Mouse (Mus musculus) C2C12 (cell line): Measurements from ENCODE around the gene Itga8. TPM values are rescaled to one million over a fixed set of nuclear protein-coding genes. Genes with fewer than 3 reads are reported as not detected.

Experiments used
- H3K27me3 ChIP-seq: one replicate; pipeline ENCODE4 v1.6.1; 2011; ENCODE audit not compliant: control insufficient read depth, insufficient read depth, insufficient read length
- H3K36me3 ChIP-seq: one replicate; pipeline ENCODE4 v1.6.1; 2011; ENCODE audit not compliant: control insufficient read depth, insufficient read depth
- H3K4me3 ChIP-seq: one replicate; pipeline ENCODE4 v1.5.1; 2011; ENCODE audit warnings: mild to moderate bottlenecking, control low read depth; ENCODE audit not compliant: poor library complexity, insufficient read depth, severe bottlenecking
- H3K79me2 ChIP-seq: one replicate; pipeline ENCODE4 v1.6.1; 2011; ENCODE audit not compliant: control insufficient read depth, insufficient read depth
- H3K79me3 ChIP-seq: one replicate; pipeline ENCODE4 v1.6.1; 2011; ENCODE audit warnings: low read depth, control low read depth
- H3ac ChIP-seq: one replicate; pipeline ENCODE3; 2011; ENCODE audit warnings: low read depth; ENCODE audit not compliant: control insufficient read depth, insufficient read length
- CEBPB ChIP-seq: IDR thresholded peaks from one replicate; pipeline ENCODE4 v1.6.1; 2011; ENCODE audit warnings: low read depth, mild to moderate bottlenecking, control low read depth, moderate library complexity
- CTCF ChIP-seq: IDR thresholded peaks from one replicate; pipeline ENCODE4 v1.5.1; 2011; ENCODE audit not compliant: control insufficient read depth, insufficient read depth, insufficient read length
- FOSL1 ChIP-seq: IDR thresholded peaks from one replicate; pipeline ENCODE4 v1.8.0; 2011; ENCODE audit warnings: mild to moderate bottlenecking, low read length; ENCODE audit not compliant: poor library complexity, insufficient read depth, severe bottlenecking
- MAX ChIP-seq: IDR thresholded peaks from one replicate; pipeline ENCODE4 v1.6.1; 2011; ENCODE audit warnings: mild to moderate bottlenecking, control low read depth
- MYOD1 ChIP-seq: IDR thresholded peaks from one replicate; pipeline ENCODE4 v1.6.1; 2011; ENCODE audit warnings: low read depth; ENCODE audit not compliant: control insufficient read depth, insufficient read length
- MYOG ChIP-seq: IDR thresholded peaks from one replicate; pipeline ENCODE4 v1.6.1; 2011; ENCODE audit not compliant: control insufficient read depth, insufficient read length; ENCODE audit errors: extremely low read depth
- USF1 ChIP-seq: IDR thresholded peaks from one replicate; pipeline ENCODE4 v1.6.1; 2011; ENCODE audit warnings: low read depth, mild to moderate bottlenecking, control low read depth, moderate library complexity
- polyA plus RNA-seq: library from polyadenylated mRNA; unstranded; fragments of >200 nt; fragmentation: generic; extraction: Trizol; gene quantifications from one replicate; pipeline ENCODE4 v1.2.1, GENCODE M21; 2012; ENCODE audit warnings: missing spikeins

Itga8 gene
- polyA plus RNA-seq, 1 experiment: not detected

DNA sequence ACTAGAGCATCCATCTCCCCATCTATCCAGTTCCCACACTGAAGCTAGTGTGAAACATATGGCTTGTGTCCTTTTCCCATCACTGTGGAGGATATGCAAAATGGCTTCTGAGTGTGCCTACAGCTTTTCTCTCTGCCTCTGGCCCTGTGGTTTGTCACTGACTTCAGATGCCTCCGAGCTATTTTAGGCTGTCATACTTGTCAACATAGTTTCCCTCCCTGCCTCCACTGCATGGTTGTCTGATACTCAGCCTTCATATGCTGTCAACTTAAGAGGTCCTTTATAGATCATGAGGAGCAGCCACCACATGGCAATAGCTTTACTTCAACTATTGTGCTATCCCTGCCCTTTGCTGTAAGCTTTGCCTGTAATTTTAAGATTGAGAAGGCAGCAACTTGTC, 75.4 kb downstream of the Itga8 start:
- no peak overlapping the region for H3ac ChIP-seq
- no peaks in the 10 kb centered on the region for H3K79me3 ChIP-seq
- no peaks in the 10 kb centered on the region for H3K36me3 ChIP-seq
- H3K27me3 ChIP-seq: no peaks in the 10 kb centered on the region
- no peak overlapping the region for H3K4me3 ChIP-seq
- H3K79me2 ChIP-seq: no peaks in the 10 kb centered on the region
- TF ChIP-seq CEBPB: no peak
- no peak for TF ChIP-seq MAX
- no peak for TF ChIP-seq MYOD1
- no peak for TF ChIP-seq MYOG
- no peak for TF ChIP-seq USF1
- TF ChIP-seq FOSL1: no peak

- no peaks in the 10 kb centered on the region for H3K36me3 ChIP-seq
- no peaks in the 10 kb centered on the region for H3K27me3 ChIP-seq
- no peak overlapping the region for H3ac ChIP-seq
- TF ChIP-seq MAX (no peak), CEBPB (no peak), MYOG (no peak), FOSL1 (no peak), USF1 (no peak), MYOD1 (no peak), CTCF (no peak)
- H3K4me3 ChIP-seq: no peak overlapping the region
- H3K79me2 ChIP-seq: no peaks in the 10 kb centered on the region
- H3K79me3 ChIP-seq: no peaks in the 10 kb centered on the region
Observed at GRCm38 (mm10) chr2:12221671-12222070, 80.1 kb downstream of the Itga8 start.

DNA sequence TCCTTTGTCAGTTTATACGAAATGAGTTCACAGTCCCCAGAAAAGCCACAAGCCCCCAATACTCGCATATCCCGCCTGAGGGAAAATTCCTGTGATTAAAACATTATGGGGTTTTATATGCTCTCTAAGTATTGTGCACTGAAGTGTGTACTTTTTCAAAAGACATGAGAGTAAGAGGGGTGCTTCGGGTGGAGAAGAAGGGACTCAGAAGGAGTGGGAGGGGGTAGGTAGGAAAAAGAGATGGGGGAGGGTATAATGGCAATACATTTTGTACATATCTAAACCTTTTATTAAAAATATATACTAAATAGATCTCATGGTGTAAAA, 88.3 kb downstream of the Itga8 start:
- Histone ChIP-seq H3K79me2 (no peaks in the 10 kb centered on the region), H3K36me3 (no peaks in the 10 kb centered on the region), H3K27me3 (no peaks in the 10 kb centered on the region), H3ac (no peak overlapping the region), H3K79me3 (no peaks in the 10 kb centered on the region), H3K4me3 (no peak overlapping the region)
- TF ChIP-seq USF1: no peak
- no peak for TF ChIP-seq MYOD1
- TF ChIP-seq CTCF: no peak
- TF ChIP-seq FOSL1: no peak
- TF ChIP-seq CEBPB: no peak
- no peak for TF ChIP-seq MAX
- no peak for TF ChIP-seq MYOG

DNA sequence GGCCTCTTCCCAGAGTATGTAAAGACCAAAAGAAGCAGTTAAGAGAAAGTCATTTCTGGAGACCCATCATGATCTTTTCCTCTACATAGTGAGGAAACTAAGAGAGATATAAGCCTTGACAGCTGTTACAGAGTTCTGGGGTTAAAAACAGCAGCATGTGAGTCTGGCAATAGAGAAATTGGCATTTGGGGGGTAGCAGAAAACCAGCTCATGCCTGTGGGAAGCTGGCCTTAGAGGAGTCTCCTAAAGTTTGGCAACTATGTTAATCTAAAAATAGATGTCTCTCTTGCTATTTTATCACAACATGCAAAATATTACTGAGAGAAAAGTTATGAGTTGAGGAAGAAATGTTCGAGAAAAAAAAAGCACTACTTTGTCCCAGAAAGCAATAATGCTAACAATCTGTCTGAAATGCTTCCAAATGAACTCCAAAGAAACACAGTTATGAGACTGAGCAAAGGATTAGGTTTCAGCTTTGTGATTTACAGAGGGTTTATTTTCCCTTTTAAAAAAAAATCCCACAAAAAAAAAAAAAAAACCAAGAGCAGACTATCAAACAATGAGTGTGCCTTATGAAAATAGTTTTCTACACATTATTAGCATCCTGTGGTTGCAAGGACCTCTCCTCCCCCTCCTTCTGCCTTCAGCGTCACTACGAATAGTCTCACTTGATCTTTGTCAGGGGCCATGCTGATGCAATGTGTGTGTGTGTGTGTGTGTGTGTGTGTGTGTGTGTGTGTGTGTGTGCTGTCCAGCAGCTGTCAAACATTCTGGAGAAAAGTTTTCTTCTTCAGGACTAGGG, 88.9 kb downstream of the Itga8 start:
- no peaks in the 10 kb centered on the region for H3K36me3 ChIP-seq
- TF ChIP-seq MAX: no peak
- H3K4me3 ChIP-seq: no peak overlapping the region
- H3K79me3 ChIP-seq: no peaks in the 10 kb centered on the region
- no peak overlapping the region for H3ac ChIP-seq
- no peaks in the 10 kb centered on the region for H3K27me3 ChIP-seq
- H3K79me2 ChIP-seq: no peaks in the 10 kb centered on the region

GRCm38 (mm10) chr2:12208142-12208541, 93.6 kb downstream of the Itga8 start:
- Histone ChIP-seq H3K36me3 (no peaks in the 10 kb centered on the region), H3K79me3 (no peaks in the 10 kb centered on the region), H3K4me3 (no peak overlapping the region), H3K79me2 (no peaks in the 10 kb centered on the region), H3K27me3 (no peaks in the 10 kb centered on the region), H3ac (no peak overlapping the region)
- no peak for TF ChIP-seq MYOG
- no peak for TF ChIP-seq MAX
- TF ChIP-seq FOSL1: no peak
- no peak for TF ChIP-seq CTCF
- TF ChIP-seq USF1: no peak
- no peak for TF ChIP-seq CEBPB
- no peak for TF ChIP-seq MYOD1

DNA sequence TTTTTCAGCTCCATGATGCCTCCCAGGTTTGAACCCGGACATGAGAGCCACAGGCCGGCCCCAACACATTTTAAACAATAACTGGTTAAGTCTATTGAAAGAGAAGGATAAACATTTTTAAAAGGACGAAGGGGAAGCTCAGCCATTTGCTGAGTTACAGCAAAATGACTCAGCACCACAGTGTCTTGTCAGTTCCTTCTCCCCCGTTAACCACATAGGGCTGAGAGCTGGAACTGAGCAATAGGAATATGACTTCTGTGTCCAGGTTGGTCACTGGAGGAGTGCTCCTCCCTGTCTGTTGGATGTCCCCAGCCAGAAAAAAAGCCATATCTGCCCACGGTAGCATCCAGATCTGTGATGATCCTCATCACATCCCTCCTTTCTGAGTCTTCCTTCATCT, 95.4 kb downstream of the Itga8 start:
- Histone ChIP-seq H3K27me3 (no peaks in the 10 kb centered on the region), H3K36me3 (no peaks in the 10 kb centered on the region), H3K79me2 (no peaks in the 10 kb centered on the region), H3K79me3 (no peaks in the 10 kb centered on the region), H3ac (no peak overlapping the region), H3K4me3 (no peak overlapping the region)
- TF ChIP-seq CTCF (no peak), CEBPB (no peak), MAX (no peak), MYOD1 (no peak), USF1 (no peak), MYOG (no peak), FOSL1 (no peak)
